Mouse (Mus musculus) kidney, postnatal 36 days (tissue): ENCODE data around the gene Gm11565.
"Not testable (repeated sequence)": the region's sequence is repeated elsewhere in the genome, so short reads cannot be mapped to it uniquely, and the experiment has no call there.

ENCODE experiments used
- DNase-seq, 2 experiments: peaks; one replicate each; pipeline ENCODE4 v3.0.0; 2021 to 2022; ENCODE audit warnings: mixed read lengths in 2 of 2

Gene Gm11565

GRCm38 (mm10) chr11:99914451-99914850, at the start of gene Gm11565:
Gm11565 (plus strand) TSS chr11:99914751.
- no peak for DNase-seq

DNA sequence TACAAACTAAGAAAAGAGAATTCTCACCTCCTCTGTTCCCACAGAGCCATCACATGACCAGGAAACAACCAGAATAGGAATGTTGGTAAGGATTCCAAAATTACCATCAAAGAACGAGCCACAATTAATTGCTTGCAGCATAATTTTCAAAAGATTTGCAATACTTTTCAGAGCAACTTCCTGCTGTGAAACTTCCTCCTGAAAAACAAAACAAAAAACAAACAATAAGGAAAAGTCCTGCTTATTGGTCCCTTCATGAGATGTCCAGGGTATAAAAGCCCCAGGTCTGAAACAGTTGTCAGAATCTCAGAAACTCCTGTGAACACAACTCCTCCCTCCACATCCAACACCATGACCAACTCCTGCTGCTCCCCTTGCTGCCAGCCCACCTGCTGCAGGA, 41.5 kb upstream of the Gm11565 start, which contains the start of gene Krtap9-1:
Krtap9-1 (plus strand) TSS at position 301 of the 400 bp plus-strand sequence.
- not testable (repeated sequence) for DNase-seq

- DNase-seq, result not testable (repeated sequence)
Measured at GRCm38 (mm10) chr11:99878887-99879286, 35.7 kb upstream of the Gm11565 start, which contains the start of gene Gm11567. Gm11567 (plus strand) TSS chr11:99879187.

- no peak for DNase-seq
Measured at GRCm38 (mm10) chr11:99907620-99908019, 6.9 kb upstream of the Gm11565 start, which contains the start of gene Krtap31-1. Krtap31-1 (plus strand) TSS chr11:99907920.

- no peak for DNase-seq
Measured at GRCm38 (mm10) chr11:99935991-99936390, 21.4 kb downstream of the Gm11565 start, which contains the start of gene Krtap31-2. Krtap31-2 (plus strand) TSS chr11:99936291.

GRCm38 (mm10) chr11:99937751-99938264, 23.3 kb downstream of the Gm11565 start:
- no peak for DNase-seq

GRCm38 (mm10) chr11:99948175-99948574, 33.6 kb downstream of the Gm11565 start, which contains the start of gene Krtap9-5:
Krtap9-5 (plus strand) TSS chr11:99948475.
- DNase-seq, result no peak

DNA sequence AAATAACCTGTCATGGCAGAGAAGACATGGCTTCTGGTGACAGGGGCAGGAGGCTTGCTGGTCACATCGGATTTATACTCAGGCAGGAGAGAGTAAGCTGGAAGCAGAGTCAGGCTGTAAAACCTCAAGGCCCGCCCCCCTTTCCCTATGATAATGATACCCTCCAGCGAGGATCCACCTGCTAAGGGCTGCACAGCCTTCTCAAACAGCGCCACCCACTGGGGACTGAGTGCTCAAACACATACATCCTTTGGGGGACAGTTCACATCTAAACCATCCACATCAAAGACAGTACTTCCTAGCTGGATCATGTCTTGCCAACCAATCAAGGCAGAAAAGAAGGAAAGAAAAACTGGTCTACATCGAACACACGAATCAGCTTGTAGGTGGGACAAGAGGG, 49.7 kb downstream of the Gm11565 start:
- DNase-seq, result no peak
